Mouse (Mus musculus): ENCODE measurements at regions not wholly inside any gene's neighbourhood (a gene's known extent, or its start where the extent isn't known, plus 50 kb on each side); places are given as distances from the start of the nearest gene placed in this dataset.

- no peak for DNase-seq (ENCODE audit: low spot score in 2 of 2)
Measured at GRCm38 (mm10) chr4:62808553-62808950, 156.8 kb upstream of the Zfp618 start.

- no peak for DNase-seq (ENCODE audit: low spot score in 2 of 2)
Measured at GRCm38 (mm10) chr4:62809048-62809447, 156.3 kb upstream of the Zfp618 start.

DNA sequence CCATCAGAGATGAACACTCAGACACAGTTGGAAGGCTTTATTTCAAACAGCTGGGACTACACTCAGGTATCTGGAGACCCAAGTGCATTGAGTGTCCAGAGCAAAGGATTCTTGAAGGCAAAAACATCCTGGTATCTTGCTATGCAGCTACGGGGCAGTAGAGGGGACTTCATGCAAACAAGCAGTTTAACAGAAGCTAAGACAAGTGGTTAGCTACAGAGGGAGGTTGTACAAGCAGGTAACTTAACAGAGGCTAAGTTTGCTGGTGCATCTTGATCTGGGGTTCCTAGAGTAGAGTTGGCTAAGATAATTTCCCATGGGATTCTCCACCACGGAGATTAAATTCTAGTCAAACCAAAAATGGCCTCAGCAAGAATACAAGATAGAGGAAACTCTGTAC, 145.5 kb upstream of the Zfp618 start:
- no peak for DNase-seq (ENCODE audit: low spot score in 2 of 2)

- DNase-seq (ENCODE audit: low spot score in 2 of 2): no peak
Measured at GRCm38 (mm10) chr4:62821288-62821687, 144.1 kb upstream of the Zfp618 start.

- peak in 1 of 2 experiments; percentile 13 for DNase-seq (ENCODE audit: low spot score in 2 of 2)
Measured at GRCm38 (mm10) chr4:62822568-62822967, 142.8 kb upstream of the Zfp618 start.

- DNase-seq (ENCODE audit: low spot score in 2 of 2): no peak
Measured at GRCm38 (mm10) chr4:62823082-62823481, 142.3 kb upstream of the Zfp618 start.

- no peak for DNase-seq (ENCODE audit: low spot score in 2 of 2)
Measured at GRCm38 (mm10) chr4:62823555-62824250, 141.7 kb upstream of the Zfp618 start.

DNA sequence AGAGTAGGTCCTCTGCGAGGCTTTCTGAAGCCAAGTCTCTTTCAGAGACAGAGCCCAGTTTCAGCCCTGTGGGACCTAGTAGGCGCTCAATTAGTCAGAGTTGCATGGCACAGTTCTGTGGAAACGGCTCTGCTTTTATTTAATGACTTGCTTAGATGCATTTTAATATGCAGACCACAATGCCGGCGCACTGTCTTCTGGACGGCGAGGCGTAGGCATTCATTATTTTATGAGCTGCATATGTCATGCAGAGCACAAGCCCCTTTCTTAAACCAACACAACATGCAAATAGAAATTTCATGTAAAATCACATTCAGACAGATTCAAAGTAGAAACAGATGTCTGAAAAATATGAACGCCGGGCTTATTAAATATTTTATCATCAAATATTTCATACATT, 140.8 kb upstream of the Zfp618 start:
- DNase-seq (ENCODE audit: low spot score in 2 of 2): no peak

DNA sequence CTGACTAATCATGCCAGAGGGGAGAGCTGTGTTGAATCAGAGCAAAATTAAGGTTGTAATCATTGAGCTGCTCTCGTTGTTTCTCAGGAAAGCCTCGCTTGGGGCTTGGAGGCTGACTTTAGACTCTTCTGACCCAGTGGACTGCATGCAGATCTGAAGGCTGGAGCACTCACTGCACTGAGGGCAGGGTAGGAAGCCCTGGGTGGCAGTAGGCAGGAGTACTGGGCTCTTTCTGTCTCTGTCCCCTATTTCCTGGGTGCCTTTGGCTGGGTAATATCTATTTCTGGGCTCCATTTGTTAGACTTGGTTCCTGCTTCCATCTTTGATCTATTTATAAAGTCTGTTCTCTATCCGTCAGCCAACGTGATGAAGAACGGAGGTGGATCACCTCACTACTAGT, 140.1 kb upstream of the Zfp618 start:
- DNase-seq (ENCODE audit: low spot score in 2 of 2): no peak

GRCm38 (mm10) chr4:62828963-62829362, 136.4 kb upstream of the Zfp618 start:
- no peak for DNase-seq (ENCODE audit: low spot score in 2 of 2)

- peak in 1 of 2 experiments; percentile 4 for DNase-seq (ENCODE audit: low spot score in 2 of 2)
Measured at GRCm38 (mm10) chr4:62833944-62834343, 131.4 kb upstream of the Zfp618 start.

DNA sequence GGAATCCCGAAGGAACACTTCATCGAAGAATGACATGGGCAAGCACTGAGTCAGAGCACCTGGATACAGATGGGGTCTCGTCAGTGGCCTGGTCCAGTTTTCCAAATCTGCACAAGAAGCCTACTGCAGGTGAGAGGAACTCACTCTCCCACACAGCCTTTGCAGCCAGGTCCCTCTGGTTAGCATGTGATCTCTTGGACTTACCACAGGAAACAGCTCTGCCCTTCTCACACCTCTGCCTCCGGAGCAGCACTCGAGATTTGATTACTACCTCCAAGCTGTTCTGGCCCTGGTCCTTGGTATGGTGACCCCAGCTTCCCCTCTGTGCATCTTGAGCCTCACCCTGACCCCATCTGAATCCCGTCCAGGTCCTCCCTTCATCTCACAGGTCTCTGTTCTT, 128.5 kb upstream of the Zfp618 start:
- DNase-seq (ENCODE audit: low spot score in 2 of 2): no peak

GRCm38 (mm10) chr4:62850526-62850925, 114.8 kb upstream of the Zfp618 start:
- DNase-seq (ENCODE audit: low spot score in 2 of 2): no peak

GRCm38 (mm10) chr4:62853335-62853734, 112.0 kb upstream of the Zfp618 start:
- no peak for DNase-seq (ENCODE audit: low spot score in 2 of 2)

DNA sequence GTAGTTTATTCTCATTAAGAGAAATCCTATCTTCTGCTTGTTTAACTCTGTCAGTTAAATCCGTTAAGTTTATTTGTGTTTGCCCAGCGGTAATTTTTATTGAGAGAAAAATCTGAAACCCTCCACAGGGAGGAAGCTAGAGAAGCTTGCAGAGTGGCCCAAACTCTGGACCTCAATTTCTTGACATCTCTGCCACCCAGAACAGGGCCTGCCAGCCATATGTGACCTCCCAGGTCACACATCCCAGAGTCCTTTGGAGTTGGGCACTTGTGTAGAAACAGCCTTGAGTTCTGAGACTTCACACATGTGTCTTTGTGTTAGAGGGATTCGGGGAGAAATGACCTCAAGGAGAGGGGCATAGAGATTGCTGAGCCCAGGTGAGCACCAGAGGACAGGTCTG, 109.0 kb upstream of the Zfp618 start:
- DNase-seq (ENCODE audit: low spot score in 2 of 2): no peak

DNA sequence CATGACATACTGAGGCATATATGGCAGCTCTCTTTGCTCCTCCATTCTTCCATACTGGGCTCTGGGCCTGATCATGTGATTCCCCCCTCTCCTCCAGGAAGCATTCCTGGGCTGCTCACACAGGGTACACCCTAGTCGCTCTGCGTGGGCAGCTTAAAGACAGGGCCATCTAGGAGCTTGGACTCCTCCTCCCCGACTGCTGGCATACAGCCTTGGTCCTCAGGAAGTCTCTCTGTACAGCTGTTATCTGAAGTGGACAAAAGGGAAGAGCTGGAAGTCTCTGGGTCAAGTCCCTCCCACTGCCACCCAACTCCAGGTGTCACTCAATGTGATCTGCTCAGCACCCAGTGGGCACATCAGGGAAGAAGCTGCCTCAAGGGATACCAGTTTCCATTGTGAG, 102.6 kb upstream of the Zfp618 start:
- DNase-seq (ENCODE audit: low spot score in 2 of 2): no peak

GRCm38 (mm10) chr4:62870391-62870983, 94.9 kb upstream of the Zfp618 start:
- DNase-seq (ENCODE audit: low spot score in 2 of 2): peak; percentile 5

- DNase-seq (ENCODE audit: low spot score in 2 of 2): no peak
Measured at GRCm38 (mm10) chr4:62872562-62872961, 92.8 kb upstream of the Zfp618 start.

GRCm38 (mm10) chr4:62873986-62874385, 91.4 kb upstream of the Zfp618 start:
- no peak for DNase-seq (ENCODE audit: low spot score in 2 of 2)

- DNase-seq (ENCODE audit: low spot score in 2 of 2): no peak
Measured at GRCm38 (mm10) chr4:62878063-62878462, 87.3 kb upstream of the Zfp618 start.

DNA sequence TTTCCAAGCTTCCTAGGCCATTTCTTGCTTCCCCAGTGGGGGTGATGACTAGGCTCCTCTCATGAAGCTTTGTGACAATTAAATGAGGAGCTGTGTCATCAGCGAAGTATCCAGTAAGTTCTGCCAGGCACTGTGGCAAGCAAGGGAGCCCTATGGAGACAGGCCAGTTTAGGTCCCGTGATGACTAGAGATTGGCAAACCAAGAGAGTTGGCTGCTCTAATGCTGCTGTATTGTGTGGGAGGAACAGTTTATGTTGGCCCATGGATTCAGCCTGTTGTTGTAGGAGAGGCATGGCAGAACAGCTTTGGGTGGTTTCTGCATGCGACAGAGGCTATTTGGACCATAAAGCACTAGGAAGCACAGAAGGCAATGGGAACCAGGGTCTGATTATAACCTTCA, 86.4 kb upstream of the Zfp618 start:
- DNase-seq (ENCODE audit: low spot score in 2 of 2): no peak

DNA sequence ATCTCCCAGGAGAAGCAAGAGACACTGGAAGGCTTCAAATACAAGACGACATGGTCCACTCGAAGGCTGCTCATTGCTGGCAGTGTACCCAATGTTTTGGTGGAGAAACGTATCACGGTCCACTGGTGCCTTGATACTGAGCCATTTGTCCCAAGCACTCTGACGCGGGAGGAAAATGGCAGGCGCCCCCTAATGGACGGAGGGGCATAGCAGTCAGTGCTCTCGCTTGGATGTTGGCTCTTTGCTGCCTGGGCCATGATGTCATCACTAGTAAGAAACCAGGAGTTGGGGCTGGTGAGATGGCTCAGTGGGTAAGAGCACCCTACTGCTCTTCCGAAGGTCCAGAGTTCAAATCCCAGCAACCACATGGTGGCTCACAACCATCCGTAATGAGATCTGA, 83.5 kb upstream of the Zfp618 start:
- DNase-seq (ENCODE audit: low spot score in 2 of 2): no peak

DNA sequence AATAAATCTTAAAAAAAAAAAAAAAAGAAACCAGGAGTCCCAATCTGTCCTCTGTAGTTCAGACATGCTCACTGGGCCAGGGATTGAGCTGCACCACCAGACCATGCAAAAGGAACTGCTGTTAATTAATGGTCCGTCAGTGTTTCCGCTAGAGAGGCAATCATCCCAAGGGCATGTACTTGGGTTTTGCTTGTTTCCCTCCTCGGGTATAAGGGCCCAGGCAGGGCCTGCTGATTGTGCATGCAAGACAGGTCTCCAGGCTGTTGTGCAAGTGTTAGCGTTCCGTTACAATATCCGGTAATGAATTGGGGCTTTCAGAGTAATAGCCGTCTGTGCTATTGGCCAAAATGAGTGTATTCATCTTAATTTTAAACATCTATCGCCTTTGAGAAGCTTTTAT, 83.1 kb upstream of the Zfp618 start:
- DNase-seq (ENCODE audit: low spot score in 2 of 2): no peak

DNA sequence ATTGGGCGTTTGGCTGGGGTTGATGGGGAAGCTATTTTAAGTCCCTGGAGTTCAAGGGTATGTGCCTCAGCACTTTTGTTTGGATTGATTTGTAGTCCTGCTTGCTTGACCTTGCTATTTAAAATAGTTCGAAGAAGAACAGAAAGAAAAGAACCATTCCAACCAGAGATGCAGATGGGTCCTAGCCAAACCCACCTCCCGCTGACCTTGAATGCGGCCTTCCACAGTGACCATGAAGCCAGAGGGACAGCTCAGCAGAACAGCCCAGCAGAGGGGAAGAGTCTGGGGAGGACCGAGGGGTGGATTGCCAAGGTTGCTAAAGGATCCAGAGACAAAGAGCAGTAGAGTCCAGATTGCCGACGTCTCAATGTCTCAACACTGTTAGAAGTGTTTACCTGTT, 76.6 kb upstream of the Zfp618 start:
- DNase-seq (ENCODE audit: low spot score in 2 of 2): no peak

All from right cerebral cortex, postnatal 36 days (tissue).